Mouse (Mus musculus): ENCODE data around the gene Rbm4b. TPM values are rescaled to one million over a fixed set of nuclear protein-coding genes. Genes with fewer than 3 reads are reported as not detected.

Gene Rbm4b
- total and polyA plus RNA-seq, 2 experiments = 7.9 to 19.9 TPM

- Histone ChIP-seq H3K27me3 (ENCODE audit: control insufficient read depth, insufficient read depth, low read length) (no peaks in the 10 kb centered on the region), H3K9ac (ENCODE audit: low read depth, low read length) (no peak overlapping the region), H3K36me3 (ENCODE audit: control insufficient read depth, insufficient read depth, low read length) (peaks cover 25% of the 10 kb centered on the region), H3K4me1 (ENCODE audit: control insufficient read depth, insufficient read depth, low read length) (peaks cover 22% of the 10 kb centered on the region), H3K27ac (replicated peaks; ENCODE audit: insufficient read depth, low read depth, low read length) (no peak overlapping the region), H3K4me3 (ENCODE audit: insufficient read depth, low read depth, low read length) (no peak overlapping the region), H3K79me2 (ENCODE audit: control insufficient read depth, insufficient read depth, low read length) (peaks cover 48% of the 10 kb centered on the region)
- no peak for TF ChIP-seq POLR2A (IDR thresholded peaks at IDR 0.05; ENCODE audit: extremely low read depth, insufficient read depth, low read length)
- DNase-seq (ENCODE audit: extremely low read depth, low read depth, low spot score) = no peak
- WGBS = 93% methylated on average over 2 of the region's 2 CpGs
Observed at GRCm38 (mm10) chr19:4797846-4798245, 41.5 kb downstream of the Rbm4b start.

- Histone ChIP-seq H3K9ac (ENCODE audit: low read depth, low read length) (no peak overlapping the region), H3K79me2 (ENCODE audit: control insufficient read depth, insufficient read depth, low read length) (peaks cover 61% of the 10 kb centered on the region), H3K27me3 (ENCODE audit: control insufficient read depth, insufficient read depth, low read length) (no peaks in the 10 kb centered on the region), H3K27ac (replicated peaks; ENCODE audit: insufficient read depth, low read depth, low read length) (no peak overlapping the region), H3K36me3 (ENCODE audit: control insufficient read depth, insufficient read depth, low read length) (peaks cover 28% of the 10 kb centered on the region), H3K4me1 (ENCODE audit: control insufficient read depth, insufficient read depth, low read length) (peaks cover 20% of the 10 kb centered on the region), H3K4me3 (ENCODE audit: insufficient read depth, low read depth, low read length) (no peak overlapping the region)
- TF ChIP-seq POLR2A (IDR thresholded peaks at IDR 0.05; ENCODE audit: extremely low read depth, insufficient read depth, low read length) (no peak), CTCF (IDR thresholded peaks at IDR 0.05; ENCODE audit: low read depth, low read length) (no peak)
- DNase-seq (ENCODE audit: extremely low read depth, low read depth, low spot score) = no peak
- WGBS = 82% methylated on average over 5 of the region's 5 CpGs
Observed at GRCm38 (mm10) chr19:4799083-4799482, 42.8 kb downstream of the Rbm4b start.

GRCm38 (mm10) chr19:4802691-4803091 lies 46.4 kb downstream of the Rbm4b start:
- H3K9ac ChIP-seq (ENCODE audit: low read depth, low read length) = no peak overlapping the region

GRCm38 (mm10) chr19:4803283-4803682 lies 47.0 kb downstream of the Rbm4b start:
- 91% methylated on average over 10 of the region's 10 CpGs for WGBS
- Histone ChIP-seq H3K4me1 (ENCODE audit: control insufficient read depth, insufficient read depth, low read length) (peaks cover 19% of the 10 kb centered on the region), H3K27ac (replicated peaks; ENCODE audit: insufficient read depth, low read depth, low read length) (no peak overlapping the region), H3K79me2 (ENCODE audit: control insufficient read depth, insufficient read depth, low read length) (peaks cover 63% of the 10 kb centered on the region), H3K36me3 (ENCODE audit: control insufficient read depth, insufficient read depth, low read length) (peaks cover 28% of the 10 kb centered on the region), H3K9ac (ENCODE audit: low read depth, low read length) (no peak overlapping the region), H3K4me3 (ENCODE audit: insufficient read depth, low read depth, low read length) (no peak overlapping the region), H3K27me3 (ENCODE audit: control insufficient read depth, insufficient read depth, low read length) (no peaks in the 10 kb centered on the region)
- TF ChIP-seq CTCF (IDR thresholded peaks at IDR 0.05; ENCODE audit: low read depth, low read length) = no peak
- TF ChIP-seq POLR2A (IDR thresholded peaks at IDR 0.05; ENCODE audit: extremely low read depth, insufficient read depth, low read length) = no peak
- no peak for DNase-seq (ENCODE audit: extremely low read depth, low read depth, low spot score)

More at GRCm38 (mm10) chr19:4802691-4803091, 46.4 kb downstream of the Rbm4b start:
- DNase-seq (ENCODE audit: extremely low read depth, low read depth, low spot score) = no peak
- Histone ChIP-seq H3K4me1 (ENCODE audit: control insufficient read depth, insufficient read depth, low read length) (peaks cover 15% of the 10 kb centered on the region), H3K36me3 (ENCODE audit: control insufficient read depth, insufficient read depth, low read length) (peaks cover 28% of the 10 kb centered on the region), H3K79me2 (ENCODE audit: control insufficient read depth, insufficient read depth, low read length) (peaks cover 59% of the 10 kb centered on the region), H3K27me3 (ENCODE audit: control insufficient read depth, insufficient read depth, low read length) (no peaks in the 10 kb centered on the region), H3K4me3 (ENCODE audit: insufficient read depth, low read depth, low read length) (no peak overlapping the region), H3K27ac (replicated peaks; ENCODE audit: insufficient read depth, low read depth, low read length) (no peak overlapping the region)
- WGBS = 98% methylated on average over 7 of the region's 7 CpGs
- TF ChIP-seq POLR2A (IDR thresholded peaks at IDR 0.05; ENCODE audit: extremely low read depth, insufficient read depth, low read length) (no peak), CTCF (IDR thresholded peaks at IDR 0.05; ENCODE audit: low read depth, low read length) (no peak)

- H3K9ac ChIP-seq (ENCODE audit: low read depth, low read length) = peak overlapping the region; percentile 81
- H3K27me3 ChIP-seq (ENCODE audit: control insufficient read depth, insufficient read depth, low read length) = no peaks in the 10 kb centered on the region
- no peaks in the 10 kb centered on the region for H3K36me3 ChIP-seq (ENCODE audit: control insufficient read depth, insufficient read depth, low read length)
- under 1% methylated on average over 14 of the region's 14 CpGs for WGBS
- H3K4me1 ChIP-seq (ENCODE audit: control insufficient read depth, insufficient read depth, low read length) = peaks cover 17% of the 10 kb centered on the region
- peaks cover 31% of the 10 kb centered on the region; the same call in 1 of the 2 replicates for H3K79me2 ChIP-seq (ENCODE audit: control insufficient read depth, insufficient read depth, low read length)
- H3K27ac ChIP-seq (replicated peaks; ENCODE audit: insufficient read depth, low read depth, low read length) = peak overlapping the region; percentile 84
- no peak for DNase-seq (ENCODE audit: extremely low read depth, low read depth, low spot score)
- H3K4me3 ChIP-seq (ENCODE audit: insufficient read depth, low read depth, low read length) = peak overlapping the region; percentile 65
- TF ChIP-seq CTCF (IDR thresholded peaks at IDR 0.05; ENCODE audit: low read depth, low read length) (no peak), POLR2A (IDR thresholded peaks at IDR 0.05; ENCODE audit: extremely low read depth, insufficient read depth, low read length) (no peak)
Observed at GRCm38 (mm10) chr19:4810309-4810708, 54.0 kb downstream of the Rbm4b start.

- Histone ChIP-seq H3K79me2 (ENCODE audit: control insufficient read depth, insufficient read depth, low read length) (peaks cover 31% of the 10 kb centered on the region; the same call in 1 of the 2 replicates), H3K4me1 (ENCODE audit: control insufficient read depth, insufficient read depth, low read length) (peaks cover 17% of the 10 kb centered on the region), H3K4me3 (ENCODE audit: insufficient read depth, low read depth, low read length) (peak overlapping the region; percentile 65), H3K27me3 (ENCODE audit: control insufficient read depth, insufficient read depth, low read length) (no peaks in the 10 kb centered on the region), H3K9ac (ENCODE audit: low read depth, low read length) (peak overlapping the region; percentile 81), H3K36me3 (ENCODE audit: control insufficient read depth, insufficient read depth, low read length) (no peaks in the 10 kb centered on the region), H3K27ac (replicated peaks; ENCODE audit: insufficient read depth, low read depth, low read length) (peak overlapping the region; percentile 84)
- WGBS = under 1% methylated on average over 17 of the region's 17 CpGs
- DNase-seq (ENCODE audit: extremely low read depth, low read depth, low spot score) = no peak
- TF ChIP-seq POLR2A (IDR thresholded peaks at IDR 0.05; ENCODE audit: extremely low read depth, insufficient read depth, low read length) = 0 out of 2 replicates have a peak, but pooled peaks have one; percentile 18
- no peak for TF ChIP-seq CTCF (IDR thresholded peaks at IDR 0.05; ENCODE audit: low read depth, low read length)
Observed at GRCm38 (mm10) chr19:4810746-4811062, 54.4 kb downstream of the Rbm4b start.

All from liver, adult 2 months (tissue).